Mouse (Mus musculus) left cerebral cortex, adult 8-10 months (tissue): ENCODE results near the gene Rngtt. TPM values are rescaled to one million over a fixed set of nuclear protein-coding genes. Genes with fewer than 3 reads are reported as not detected.
"Not testable (repeated sequence)": the region's sequence is repeated elsewhere in the genome, so short reads cannot be mapped to it uniquely, and the experiment has no call there.

ENCODE experiments used
- DNase-seq, 2 experiments: peaks; one replicate each; pipeline ENCODE4 v3.0.0; 2022; ENCODE audit warnings: low spot score in 2 of 2
- total RNA-seq, 4 experiments: library from RNA; stranded (reverse); gene quantifications; 2 replicates each; pipeline ENCODE4 v1.2.4; 2022

The Rngtt gene
- 10 to 100 TPM; 25.7 to 30.2 (median 27.2) TPM for total RNA-seq

DNA sequence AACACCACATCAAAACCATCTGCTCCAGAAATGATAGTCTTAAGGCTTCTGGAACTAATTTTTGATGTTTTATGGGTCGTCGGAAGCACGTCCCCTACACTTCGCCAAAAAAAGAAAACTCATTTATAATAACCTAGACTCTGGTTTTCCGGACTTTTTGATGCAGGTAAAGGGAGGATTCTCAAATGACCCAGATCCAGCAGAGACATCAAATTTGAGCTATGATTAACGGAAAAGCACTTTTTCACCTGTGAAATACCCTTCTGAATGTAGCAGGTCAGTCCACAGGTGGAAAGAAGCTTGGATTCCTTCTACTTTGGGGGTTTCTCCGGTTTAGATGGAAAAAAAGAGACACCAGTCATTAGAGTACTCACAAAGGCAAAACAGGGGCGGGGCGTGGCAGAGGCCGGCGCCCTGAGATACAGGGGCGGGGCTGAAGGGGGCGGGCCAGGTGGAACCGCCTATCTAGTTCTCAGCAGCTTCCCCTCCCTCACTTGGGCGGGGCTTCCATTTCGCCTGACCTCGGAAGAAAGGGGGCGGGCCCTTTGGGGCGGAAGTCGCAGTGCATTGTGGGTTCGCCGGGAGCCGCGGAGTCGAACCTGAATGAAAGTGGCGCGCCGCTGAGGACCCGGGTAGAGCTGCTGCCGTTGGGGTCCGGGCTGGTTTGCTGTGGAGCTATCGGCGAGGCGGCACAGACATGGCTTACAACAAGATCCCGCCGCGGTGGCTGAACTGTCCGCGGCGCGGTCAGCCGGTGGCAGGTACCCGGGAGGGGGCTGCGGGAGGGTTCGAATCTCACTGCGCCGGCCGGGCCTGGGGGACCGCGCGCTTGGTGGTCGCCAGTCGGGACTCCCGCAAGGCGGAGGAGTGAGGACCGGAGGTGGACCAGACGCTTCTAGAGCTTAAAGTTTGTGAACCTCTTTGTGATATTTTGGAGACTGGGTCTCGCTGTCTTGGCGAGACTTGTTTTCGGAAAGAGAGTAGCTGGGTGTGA, at the start of gene Rngtt:
Gene Rngtt, plus strand, starts transcription at position 548 of the 994 bp plus-strand sequence.
- DNase-seq: peak; percentile 80 to 94

DNA sequence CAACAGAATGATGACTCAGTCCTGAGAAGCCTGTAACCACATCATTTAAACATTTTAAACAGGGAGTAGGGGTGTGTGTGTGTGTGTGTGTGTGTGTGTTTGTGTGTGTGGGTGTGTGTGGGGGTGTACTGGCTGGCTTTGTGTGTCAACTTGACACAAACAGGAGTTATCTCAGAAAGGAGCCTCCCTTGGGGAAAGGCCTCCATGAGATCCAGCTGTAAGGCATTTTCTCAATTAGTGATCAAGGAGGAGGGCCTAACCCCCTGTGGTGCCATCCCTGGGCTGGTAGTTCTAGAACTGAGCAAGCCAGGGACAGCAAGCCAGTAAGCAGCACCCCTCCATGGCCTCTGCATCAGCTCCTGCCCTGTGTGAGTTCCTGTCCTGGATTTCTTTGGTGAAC, 49.8 kb upstream of the Rngtt start:
- no peak for DNase-seq

DNA sequence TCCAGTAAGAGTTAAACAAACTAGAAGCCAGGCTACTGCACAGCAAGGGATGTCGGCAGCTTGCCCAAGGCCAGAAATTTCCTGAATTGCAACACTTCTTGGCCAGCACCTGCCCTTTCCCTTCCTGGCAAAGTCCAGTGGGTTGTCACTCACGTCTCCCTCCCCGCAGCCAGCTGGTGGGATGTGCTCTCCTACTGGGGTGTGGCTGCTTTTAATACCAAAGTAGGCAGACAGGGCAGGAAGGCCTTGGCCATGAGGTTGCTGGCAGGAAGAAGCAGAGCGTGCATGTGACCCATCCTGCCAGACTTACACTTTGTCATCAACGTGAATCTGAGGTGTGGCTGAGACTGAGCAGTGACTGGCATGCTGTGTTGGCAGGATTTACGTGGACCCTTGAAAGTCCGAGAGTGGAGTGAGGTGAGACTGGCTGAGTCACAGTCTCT, 48.8 kb upstream of the Rngtt start:
- no peak for DNase-seq

DNA sequence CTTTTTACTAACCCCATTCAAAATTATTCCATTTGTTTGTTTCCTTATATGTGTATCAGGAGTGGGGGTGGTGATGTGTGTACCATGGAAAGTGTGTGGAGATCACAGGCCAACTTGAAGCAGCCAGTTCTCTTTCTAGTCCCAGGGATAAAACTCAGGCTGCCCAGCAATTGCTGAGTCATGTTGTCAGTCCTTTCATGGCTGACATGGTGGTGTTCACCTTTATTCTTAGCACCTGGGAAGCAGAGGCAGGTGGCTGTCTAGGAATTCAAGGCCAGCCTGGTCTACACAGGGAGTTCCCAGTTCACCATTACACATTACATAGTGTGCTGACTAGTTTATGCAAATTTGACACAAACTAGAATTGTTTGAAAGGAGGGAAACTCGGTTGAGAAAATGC, 47.2 kb upstream of the Rngtt start:
- no peak for DNase-seq

DNA sequence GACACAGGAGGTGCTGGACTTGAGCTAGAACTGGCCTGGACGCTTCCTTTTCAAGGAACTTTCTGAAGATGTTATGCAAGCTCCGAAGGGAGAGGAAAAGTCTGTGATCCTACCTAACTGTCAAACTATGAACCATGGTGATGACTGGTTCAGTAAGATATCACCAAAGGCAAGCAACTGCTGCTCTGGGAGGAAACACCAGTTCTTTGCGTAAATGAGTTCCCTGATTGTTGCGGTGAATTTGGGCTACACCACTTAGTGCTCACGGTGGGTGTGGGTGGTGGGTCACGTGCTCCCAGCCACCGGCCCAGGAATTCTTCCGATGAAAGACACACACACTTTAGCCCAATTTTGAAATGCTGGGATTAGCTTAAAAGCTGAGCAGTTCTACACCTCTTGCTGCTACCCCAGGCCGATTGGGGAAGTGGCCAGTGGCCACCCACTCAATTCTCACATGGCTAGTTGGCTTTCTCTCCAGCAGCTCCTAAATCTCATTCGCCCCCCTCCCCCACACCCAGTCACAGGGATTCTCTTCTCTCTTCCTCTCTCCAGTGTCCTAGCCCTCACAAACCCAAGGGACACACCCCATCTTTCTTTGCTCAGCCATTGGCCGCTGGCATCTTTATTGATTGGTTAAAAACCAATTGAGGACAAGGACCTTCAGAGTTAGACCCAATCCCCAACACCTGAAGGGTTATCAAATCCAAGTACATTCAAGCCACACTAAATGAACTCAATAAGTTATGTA, 45.0 kb upstream of the Rngtt start:
- no peak for DNase-seq

DNA sequence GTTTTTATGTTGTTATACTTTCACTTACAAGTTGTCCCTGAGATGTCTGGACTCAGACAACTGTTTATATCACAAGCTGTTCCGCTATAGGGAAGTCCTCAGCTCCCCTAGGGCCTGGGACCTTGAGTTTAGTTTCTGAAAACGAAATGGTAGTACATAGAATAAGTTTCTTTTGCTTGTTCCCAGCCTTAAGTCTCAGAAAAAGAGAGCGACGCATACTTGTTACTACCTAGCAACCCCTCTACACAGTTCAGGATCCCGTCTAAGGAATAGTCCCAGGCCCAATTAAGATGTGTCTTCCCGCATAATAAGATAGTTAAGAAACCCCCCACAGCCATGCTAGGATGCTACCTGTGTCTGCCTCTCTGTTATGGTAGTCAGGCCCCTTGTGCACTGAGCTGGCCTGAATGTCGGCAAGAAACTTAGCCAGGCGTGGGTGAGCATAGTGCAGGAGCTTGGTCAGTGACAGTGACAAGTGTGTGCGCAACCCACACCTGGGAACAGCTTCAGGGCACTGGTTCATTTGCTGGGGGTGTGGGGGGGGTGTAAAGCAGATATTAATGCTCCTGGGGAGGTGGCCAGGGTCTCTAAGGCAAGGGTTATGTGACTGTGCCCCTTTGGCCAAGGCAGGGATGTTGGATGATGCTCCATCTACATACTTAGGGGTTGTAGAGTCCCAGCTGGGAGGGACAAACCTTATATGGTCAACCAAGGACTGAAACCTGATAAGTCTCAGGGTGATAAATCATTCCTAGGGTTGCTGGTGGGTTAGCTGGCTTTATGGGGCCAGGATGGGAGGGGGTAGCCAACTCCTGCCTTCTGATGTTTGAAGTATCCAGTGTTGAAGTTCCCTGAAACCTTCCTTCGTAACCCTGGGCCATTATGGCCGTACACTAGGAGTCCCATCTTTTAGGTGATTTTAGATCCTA, 39.5 kb upstream of the Rngtt start:
- no peak for DNase-seq

DNA sequence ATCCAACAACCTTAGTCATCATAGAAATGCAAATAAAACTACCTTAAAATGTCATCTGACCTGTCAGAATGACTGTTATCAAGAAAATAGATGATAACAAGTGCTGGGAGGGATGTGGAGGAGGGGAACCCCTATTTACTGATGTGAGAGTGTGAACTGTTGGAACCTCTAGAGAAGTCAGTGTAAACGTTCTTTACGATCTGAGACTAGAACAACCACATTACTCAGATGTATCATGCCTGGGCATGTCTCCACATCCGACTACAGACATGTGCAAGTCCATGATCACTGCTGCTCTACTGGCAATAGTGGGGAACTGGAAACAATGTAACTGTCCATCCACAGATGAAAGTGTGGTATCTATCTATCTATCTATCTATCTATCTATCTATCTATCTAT, 36.7 kb upstream of the Rngtt start:
- no peak for DNase-seq

DNA sequence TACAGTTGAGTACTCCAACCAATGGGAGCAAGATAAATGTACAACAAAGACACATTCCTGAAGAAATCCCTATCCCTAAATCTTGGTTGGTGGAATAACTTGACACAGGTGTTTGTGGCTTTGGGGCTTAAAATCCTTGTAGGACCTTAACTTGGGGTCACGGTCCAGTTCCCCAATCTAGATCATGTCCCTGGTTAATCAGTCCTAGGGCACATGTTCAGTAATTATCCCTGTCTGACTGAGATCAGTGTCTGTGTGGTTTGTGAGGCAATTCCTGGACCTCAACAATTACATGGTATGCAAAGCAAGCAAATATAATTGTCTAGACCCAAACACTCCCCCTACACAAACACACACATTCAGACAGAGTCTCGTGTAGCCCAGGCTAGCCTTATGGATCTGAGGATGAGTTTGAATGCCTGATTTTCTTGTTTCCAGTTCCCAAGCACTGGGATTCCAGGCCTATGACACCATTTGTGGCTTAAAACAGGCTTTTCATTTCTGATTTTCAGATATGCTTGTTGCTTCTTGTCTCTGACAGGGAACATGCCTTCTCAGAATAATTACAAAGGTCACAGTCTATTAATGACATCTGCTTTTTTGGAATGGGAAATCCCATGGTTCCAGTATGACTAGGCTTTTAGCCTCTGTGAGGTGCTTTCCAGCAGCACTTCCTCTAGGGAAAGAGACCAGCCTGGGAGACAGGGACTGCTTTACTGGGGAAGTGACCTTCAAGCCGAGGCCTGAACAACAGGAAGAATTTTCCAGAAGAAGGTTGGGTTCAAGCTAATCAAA, 28.0 kb upstream of the Rngtt start:
- DNase-seq: no peak

DNA sequence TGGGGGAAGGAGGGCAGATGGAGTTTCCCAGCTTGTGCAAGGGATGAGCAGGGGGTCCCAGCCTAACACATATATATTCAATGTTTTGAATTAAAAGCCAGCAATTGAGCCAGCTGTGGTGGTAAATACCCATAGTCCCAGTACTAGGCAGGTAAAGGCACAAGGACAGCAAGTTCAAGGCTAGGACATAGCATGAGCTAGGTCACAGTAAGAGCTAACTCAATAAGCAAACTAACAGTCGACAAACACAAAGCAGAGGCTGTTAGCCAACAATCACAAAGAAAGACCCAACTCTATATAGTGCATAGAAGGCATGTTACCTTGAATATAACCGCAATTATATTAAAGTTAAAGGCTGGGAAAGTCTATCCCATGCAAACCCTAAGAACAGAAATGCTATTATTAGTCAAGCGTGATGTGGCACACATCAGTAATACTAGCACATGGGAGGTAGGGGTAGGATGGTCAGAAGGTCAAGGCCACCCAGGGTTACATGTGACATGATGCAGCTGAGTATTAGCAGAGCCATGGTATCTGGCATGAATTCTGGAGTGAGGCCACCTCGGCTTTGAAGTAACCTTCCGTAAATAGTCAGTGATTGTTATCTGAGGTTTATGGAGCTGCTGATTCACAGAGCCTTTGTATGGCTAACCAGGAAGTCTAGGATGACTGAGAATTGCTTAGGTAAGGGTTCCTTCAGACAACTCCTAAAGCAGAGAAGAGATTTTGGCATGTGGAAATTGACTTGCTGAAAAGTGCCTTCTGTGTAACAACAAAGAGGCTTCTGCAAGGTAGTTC, 25.8 kb upstream of the Rngtt start:
- no peak for DNase-seq

DNA sequence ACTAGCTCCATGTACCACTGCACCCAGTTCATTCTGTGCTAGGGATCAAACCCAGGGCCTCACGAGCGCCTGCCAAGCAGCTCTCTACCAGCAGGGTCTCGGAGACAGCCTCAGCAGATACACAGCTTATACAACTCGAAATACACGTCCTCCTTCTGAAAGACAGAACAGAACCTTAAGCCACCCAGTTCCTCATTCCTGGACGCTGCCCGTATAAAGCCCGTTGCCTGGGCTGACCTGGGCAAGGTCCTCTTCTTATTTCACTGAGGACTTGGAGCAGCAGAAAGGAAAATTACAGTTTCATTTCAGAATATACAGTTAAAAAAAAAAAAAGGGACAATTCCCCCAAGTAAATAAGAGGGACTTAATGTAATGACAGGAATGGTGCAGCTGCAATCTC, 24.7 kb upstream of the Rngtt start:
- DNase-seq: no peak

DNA sequence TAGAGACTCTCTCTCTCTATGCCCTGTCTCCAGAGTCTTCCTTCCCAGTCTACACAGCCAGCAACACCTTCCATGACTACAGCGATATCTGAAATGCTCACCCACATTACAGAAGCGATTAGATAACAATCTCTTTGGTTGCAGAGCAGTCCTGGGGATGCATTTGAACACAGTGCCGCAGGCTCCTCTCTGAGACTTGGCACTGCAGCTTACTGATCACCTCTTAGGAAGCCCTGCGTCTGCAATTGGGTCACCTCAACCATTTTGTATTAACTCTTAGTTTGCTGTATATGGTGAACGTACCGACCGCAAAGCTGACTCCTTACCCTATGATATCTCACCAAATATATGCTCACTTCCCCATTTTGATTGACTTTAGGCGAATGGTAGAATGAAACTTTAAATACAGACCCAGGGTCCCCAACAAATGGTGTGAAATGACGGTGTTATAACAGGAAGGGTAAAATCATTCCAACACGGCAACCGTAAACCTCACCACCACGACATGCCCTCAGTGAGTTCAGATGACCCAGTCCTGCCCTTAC, 20.9 kb upstream of the Rngtt start:
- DNase-seq: no peak

DNA sequence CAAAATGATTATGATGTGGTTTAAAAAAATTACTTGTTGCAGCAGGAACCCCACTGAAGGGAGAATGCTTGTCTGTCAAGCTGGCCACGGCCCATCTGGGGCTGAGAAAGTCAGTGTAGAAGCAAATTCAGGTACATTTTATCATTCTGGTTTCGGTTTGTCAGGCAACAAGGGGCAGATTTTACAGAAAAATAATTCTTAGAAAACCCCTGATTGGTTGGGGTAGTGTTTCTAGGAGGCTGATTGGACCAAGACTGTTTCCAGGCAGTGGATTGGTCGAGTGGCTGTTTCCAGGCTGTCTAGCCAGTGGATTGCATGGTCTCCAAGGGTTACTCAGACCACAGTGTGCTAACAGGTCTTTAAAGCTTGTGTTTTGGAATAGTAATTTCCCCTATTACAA, 20.1 kb upstream of the Rngtt start, which contains the start of gene Pnrc1:
Gene Pnrc1, minus strand, starts transcription at position 162 of the 400 bp plus-strand sequence.
- DNase-seq: peak in 1 of 2 experiments; percentile 44

DNA sequence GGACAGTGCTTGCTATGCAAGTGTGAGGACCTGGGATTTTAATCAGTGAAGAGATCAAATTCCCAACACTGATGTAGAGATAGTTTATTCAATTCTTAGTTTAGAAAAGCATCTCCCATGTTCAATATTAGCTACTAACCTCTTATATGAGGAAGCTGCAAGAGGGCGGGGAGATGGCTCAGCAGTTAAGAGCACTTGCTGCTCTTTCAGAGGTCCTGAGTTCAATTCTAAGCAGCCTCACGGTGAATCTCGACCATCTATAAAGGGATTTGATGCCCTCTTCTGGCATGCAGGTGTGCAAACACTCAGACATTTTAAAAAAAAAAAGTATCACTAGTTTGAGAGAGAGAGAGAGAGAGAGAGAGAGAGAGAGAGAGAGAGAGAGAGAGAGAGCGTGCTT, 19.2 kb upstream of the Rngtt start:
- no peak for DNase-seq

DNA sequence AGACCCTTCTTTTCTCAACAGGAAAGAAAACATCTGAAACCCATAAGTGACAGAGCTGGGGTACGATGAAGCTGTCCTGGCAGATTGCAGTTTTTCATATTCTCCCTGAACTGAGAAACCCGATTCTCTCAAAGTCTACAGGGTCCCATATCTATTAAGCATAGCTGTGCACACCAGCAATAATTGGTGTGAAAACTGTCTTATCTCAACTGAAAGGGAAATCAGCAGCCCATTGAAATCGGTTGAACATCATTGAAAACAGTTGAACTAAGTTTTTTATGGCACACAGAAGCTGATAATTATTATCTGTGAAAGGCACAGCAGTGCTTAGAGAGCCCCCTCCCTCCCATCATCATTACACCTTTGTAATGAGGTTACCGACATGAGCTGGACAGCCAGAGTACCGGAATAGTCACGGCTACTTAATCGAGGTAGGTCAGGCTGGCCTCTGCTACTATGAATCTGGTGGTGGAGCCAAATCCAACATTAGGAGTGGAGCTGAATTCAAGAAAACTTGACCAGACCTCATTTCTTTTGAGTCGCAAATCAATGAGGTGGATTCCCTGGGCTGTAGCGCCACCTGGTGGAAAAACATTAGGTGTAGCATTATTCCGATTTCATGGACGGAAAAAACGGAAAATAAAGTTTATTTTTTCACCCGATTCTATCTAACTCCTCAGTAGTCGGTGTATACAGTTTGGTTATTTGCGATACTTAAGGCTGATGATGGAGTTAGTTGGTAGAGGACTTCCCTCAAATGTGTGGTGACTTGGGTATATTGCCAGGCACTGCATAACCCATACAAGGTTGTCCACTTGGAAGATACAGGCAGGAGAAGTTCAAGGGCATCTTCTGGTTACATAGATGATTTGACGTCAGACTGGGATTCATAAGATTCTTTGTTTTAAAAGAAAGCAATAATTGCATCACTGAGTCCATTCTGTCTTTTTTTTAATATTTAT, 17.4 kb upstream of the Rngtt start:
- peak in 1 of 2 experiments; percentile 49 for DNase-seq

DNA sequence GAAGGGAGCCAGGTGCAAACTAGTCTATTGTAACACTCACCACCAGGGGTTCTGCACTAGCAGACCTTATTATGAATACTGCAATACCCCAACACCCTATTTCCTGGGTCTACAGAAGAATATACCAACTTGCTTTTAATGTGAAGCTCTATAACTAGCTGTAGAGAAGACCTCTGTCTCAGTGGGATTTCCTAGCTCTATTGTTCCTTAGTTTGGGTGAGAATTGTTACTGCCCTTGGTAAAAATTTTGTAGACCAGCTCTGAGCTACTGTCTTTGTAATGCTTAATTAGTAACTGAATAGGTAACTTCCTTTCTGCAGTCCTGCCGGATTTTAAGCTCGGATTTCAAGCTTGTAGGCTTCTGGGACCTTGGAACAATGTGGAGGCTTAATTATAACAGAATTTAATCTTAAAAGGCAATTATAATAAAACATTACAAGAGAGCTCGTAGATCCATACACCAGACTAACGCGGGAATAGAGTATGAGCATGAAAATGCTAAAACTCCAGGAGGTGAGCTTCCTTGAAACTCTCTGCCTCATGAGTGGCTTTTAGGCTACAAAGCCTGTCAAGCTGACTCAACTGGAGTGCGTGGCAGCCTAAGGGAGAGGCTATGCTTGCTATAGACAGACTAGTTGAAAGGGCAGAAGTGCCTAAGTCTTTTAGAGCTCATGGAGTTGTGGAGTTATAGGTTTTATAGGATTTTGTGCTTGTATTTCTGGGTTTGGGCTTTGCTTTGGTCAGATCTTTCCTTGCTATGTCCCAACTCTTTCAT, 9.0 kb upstream of the Rngtt start:
- not testable (repeated sequence) for DNase-seq

DNA sequence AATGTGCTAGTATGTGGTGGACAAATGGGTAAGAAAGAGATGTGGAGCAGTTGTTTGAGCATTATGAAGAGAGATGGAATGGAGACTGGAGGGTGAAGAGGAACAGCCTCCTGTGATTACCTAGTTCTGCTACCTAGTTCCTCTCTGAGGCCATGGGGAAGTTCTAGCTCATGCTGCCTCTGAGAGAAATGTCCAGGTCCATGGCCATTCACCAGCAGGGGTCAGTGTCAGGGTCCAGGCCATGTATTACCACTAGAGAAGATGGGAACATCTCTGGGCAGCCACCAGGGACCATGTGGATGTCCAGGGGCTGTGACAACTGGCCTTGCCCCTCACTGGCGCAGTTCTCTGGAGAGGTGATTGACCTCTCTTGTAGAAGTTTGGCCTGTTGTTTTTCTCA, 7.1 kb upstream of the Rngtt start:
- DNase-seq: no peak

DNA sequence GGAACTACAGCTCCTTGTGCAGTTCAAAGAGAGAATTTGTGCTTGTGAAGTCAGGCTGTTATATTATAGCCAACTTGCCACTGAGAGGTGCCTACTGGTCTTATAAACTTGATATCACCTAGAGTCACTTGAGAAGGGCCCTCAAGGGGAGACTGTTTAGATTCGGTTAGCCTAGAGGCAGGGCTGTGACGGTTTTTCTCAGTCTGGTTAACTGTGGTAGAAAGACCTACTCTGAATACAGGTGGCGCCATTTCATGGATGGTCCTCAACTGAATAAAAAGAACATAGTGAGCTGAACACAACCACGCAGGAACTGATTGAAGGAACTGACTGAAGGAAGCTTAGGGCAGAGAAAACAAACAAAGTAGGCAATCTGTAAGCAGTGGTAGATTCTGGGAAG, 3.0 kb upstream of the Rngtt start:
- DNase-seq: no peak
